Mouse (Mus musculus) liver, postnatal 0 days (tissue): Measurements from ENCODE around the gene Wars2. TPM values are rescaled to one million over a fixed set of nuclear protein-coding genes. Genes with fewer than 3 reads are reported as not detected.

Experiments used
- ATAC-seq: fragments of 200-750 bp; cut with Nextera tagmentation; 2 replicates; pipeline ENCODE4 v1.8.0; 2017; ENCODE audit warnings: mild to moderate bottlenecking, moderate library complexity
- DNase-seq: peaks from one replicate; pipeline ENCODE4 v3.0.0-alpha.2; 2016
- H3K27ac ChIP-seq: fragments of 300-500 bp; sonication (generic); 2 replicates; pipeline ENCODE4 v1.5.1; 2014; ENCODE audit warnings: antibody characterized with exemption, moderate library complexity, mild to moderate bottlenecking, low read depth
- H3K27me3 ChIP-seq: fragments of 300-500 bp; sonication (generic); 2 replicates; pipeline ENCODE4 v1.6.1; 2014; ENCODE audit warnings: low read length, control low read depth, mixed read lengths; ENCODE audit not compliant: insufficient read depth
- H3K36me3 ChIP-seq: fragments of 300-500 bp; sonication (generic); replicated peaks from 2 replicates; pipeline ENCODE4 v1.6.1; 2014; ENCODE audit warnings: mild to moderate bottlenecking, control low read depth, low read length, moderate library complexity, mixed read lengths; ENCODE audit not compliant: insufficient read depth
- H3K4me1 ChIP-seq: fragments of 300-500 bp; sonication (generic); 2 replicates; pipeline ENCODE4 v1.6.1; 2014; ENCODE audit warnings: antibody characterized with exemption, mild to moderate bottlenecking, control low read depth; ENCODE audit not compliant: insufficient read depth
- H3K4me2 ChIP-seq: fragments of 300-500 bp; sonication (generic); 2 replicates; pipeline ENCODE4 v1.6.1; 2014; ENCODE audit warnings: low read depth, mild to moderate bottlenecking, low read length, moderate library complexity, mixed read lengths
- H3K4me3 ChIP-seq: fragments of 300-500 bp; sonication (generic); 2 replicates; pipeline ENCODE4 v1.5.1; 2014; ENCODE audit warnings: low read depth, low read length
- H3K9ac ChIP-seq: fragments of 300-500 bp; sonication (generic); replicated peaks from 2 replicates; pipeline ENCODE4 v1.6.1; 2014; ENCODE audit warnings: mild to moderate bottlenecking, moderate library complexity
- H3K9me3 ChIP-seq: fragments of 300-500 bp; sonication (generic); 2 replicates; pipeline ENCODE4 v1.6.1; 2016; ENCODE audit warnings: mild to moderate bottlenecking, control low read depth, low read length, mixed read lengths
- CTCF ChIP-seq: sonication (generic); IDR thresholded peaks from 2 replicates; pipeline ENCODE4 v1.5.1; 2016; ENCODE audit warnings: antibody characterized with exemption, low read depth
- EP300 ChIP-seq: IDR thresholded peaks from 2 replicates; pipeline ENCODE4 v1.6.1; 2016; ENCODE audit warnings: antibody characterized with exemption, low read depth, mild to moderate bottlenecking
- WGBS: fragments of 180-500 bp; shearing (Covaris S2); extraction: QIAGEN DNeasy Blood & Tissue Kit; methylation state at CpG from one replicate; pipeline ENCODE4 v1.1.7; 2014; ENCODE audit not compliant: insufficient replicate concordance; 5-methylcytosine and 5-hydroxymethylcytosine counted together
- polyA plus RNA-seq: library from polyadenylated mRNA; unstranded; fragments of >200 nt; fragmentation: Nextera tagmentation; extraction: Ambion mirVana; gene quantifications from 2 replicates; pipeline ENCODE4 v1.2.1, GENCODE M21; 2015

The Wars2 gene
- polyA plus RNA-seq, 1 experiment from 2014 or later = 1.4 TPM

GRCm38 (mm10) chr3:99249551-99249870 is 108.6 kb downstream of the Wars2 start:
- Histone ChIP-seq H3K4me2 (no peak overlapping the region), H3K4me3 (no peak overlapping the region), H3K9me3 (no peaks in the 10 kb centered on the region), H3K36me3 (no peaks in the 10 kb centered on the region), H3K27ac (no peak overlapping the region), H3K9ac (no peak overlapping the region), H3K27me3 (peaks cover 98% of the 10 kb centered on the region), H3K4me1 (peaks cover 15% of the 10 kb centered on the region)
- no peak for DNase-seq
- ATAC-seq = no peak
- WGBS = 3% methylated on average over 11 of the region's 11 CpGs
- TF ChIP-seq EP300 = no peak
- TF ChIP-seq CTCF = no peak

DNA sequence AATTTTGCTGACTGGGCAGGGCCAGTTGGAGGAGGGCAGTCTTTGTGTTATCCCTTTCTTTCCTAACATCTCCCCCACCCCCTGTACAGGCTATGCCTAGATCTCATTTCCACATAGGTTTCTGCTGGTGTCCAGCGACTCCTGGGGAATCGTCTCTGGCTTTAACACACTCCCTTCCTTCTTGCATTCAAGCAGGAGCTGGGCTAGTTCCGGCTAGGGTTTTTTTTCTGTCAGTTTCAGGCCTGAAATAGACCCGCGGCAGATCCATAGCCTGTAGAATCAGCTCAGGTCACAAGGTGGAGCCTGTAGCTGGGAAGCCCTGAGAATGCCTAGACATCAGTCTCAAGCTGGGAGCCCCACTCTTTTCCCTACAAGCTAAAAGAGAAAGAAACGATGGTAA is 109.0 kb downstream of the Wars2 start:
- Histone ChIP-seq H3K27ac (no peak overlapping the region), H3K4me1 (peaks cover 15% of the 10 kb centered on the region), H3K27me3 (peaks cover 99% of the 10 kb centered on the region), H3K9ac (no peak overlapping the region), H3K9me3 (no peaks in the 10 kb centered on the region), H3K4me2 (no peak overlapping the region), H3K4me3 (no peak overlapping the region), H3K36me3 (no peaks in the 10 kb centered on the region)
- ATAC-seq = no peak
- 2% methylated on average over 6 of the region's 6 CpGs for WGBS
- no peak for DNase-seq
- TF ChIP-seq EP300 (no peak), CTCF (no peak)

DNA sequence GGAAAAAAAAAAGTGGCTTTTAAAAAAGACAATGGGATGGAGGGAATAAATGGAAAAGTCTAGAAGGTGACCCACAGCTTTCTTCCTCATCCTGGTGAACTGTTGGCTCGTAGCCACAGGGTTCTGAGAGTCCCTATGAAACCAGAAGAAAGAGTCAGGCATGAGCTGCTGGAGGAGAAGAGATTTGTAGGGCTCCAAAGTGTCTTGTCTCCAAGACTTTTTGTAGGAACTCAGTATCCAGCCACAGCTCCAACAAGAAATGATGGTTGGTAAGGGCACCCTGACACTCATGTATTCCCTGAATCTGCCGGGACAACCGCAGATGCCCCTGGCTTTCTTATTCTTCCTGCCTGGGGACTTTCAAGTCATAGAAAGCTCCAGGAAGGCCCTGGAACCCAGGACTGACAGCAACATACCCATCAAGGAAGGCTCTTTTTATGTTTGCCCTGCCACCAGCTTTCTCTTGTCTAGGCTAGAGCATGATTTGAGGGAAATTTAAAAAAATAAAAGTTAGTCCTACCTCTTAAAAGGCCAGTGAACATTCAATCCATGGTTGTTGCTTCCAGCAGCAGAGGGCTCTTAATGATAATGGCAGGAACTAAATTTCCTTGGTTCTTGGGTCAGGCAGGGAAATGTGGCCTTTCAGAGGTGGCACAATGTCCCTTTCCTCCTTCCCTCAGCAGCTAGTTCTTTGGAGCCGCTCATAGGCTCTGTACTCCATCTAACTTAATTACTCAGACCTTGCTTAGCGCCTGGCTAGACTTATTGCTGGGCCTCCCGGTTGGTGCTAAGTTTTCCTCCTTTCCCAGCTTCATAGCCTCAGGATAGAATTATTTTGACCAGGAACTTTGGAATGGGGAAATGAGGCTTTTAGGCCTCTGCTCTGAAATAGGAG is 110.7 kb downstream of the Wars2 start:
- TF ChIP-seq EP300 = no peak
- TF ChIP-seq CTCF = no peak
- DNase-seq = no peak
- no peak for ATAC-seq

DNA sequence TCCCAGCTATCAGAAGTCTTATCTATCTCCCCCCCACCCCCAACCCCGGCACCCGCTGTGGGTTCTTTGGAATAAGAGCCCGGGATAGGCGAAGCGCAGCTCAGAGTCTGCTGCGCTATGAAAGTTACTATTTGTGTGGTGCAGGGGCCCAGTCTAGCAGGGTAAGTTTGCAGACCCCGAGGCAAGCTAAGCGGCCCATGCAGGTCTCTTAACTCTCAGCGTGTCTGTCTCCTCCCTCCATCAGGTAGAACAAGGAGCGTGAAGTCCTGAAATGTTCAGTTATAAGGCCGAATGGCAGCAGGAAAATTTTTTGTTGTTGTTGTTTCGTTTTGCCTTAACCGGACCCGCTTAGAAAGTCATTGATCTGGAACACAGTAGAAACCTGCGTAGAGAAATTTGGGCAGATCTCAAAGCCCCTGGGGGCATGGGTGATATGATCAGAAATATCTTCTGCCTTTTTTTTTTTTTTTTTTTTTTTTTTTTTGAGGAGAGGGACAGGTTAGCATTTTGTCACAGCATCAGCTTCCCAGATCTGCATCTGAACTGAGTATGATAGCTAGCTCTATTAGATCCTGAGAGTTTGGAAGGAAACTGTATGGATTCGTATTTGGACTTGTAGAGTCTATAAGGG is 111.7 kb downstream of the Wars2 start:
- H3K27ac ChIP-seq = no peak overlapping the region
- peaks cover 15% of the 10 kb centered on the region for H3K4me1 ChIP-seq
- WGBS = 5% methylated on average over 16 of the region's 16 CpGs
- no peak overlapping the region for H3K4me2 ChIP-seq
- H3K36me3 ChIP-seq = no peaks in the 10 kb centered on the region
- no peak for ATAC-seq
- no peak overlapping the region for H3K9ac ChIP-seq
- H3K9me3 ChIP-seq = no peaks in the 10 kb centered on the region
- TF ChIP-seq CTCF = no peak
- TF ChIP-seq EP300 = no peak
- peaks cover 100% of the 10 kb centered on the region for H3K27me3 ChIP-seq
- H3K4me3 ChIP-seq = no peak overlapping the region
- no peak for DNase-seq

More for the DNA sequence above, 110.7 kb downstream of the Wars2 start:
- Histone ChIP-seq H3K9ac (no peak overlapping the region), H3K4me3 (no peak overlapping the region), H3K4me1 (peaks cover 15% of the 10 kb centered on the region), H3K9me3 (no peaks in the 10 kb centered on the region), H3K27ac (no peak overlapping the region), H3K4me2 (no peak overlapping the region), H3K36me3 (no peaks in the 10 kb centered on the region), H3K27me3 (peaks cover 99% of the 10 kb centered on the region)
- WGBS = 10% methylated on average over 6 of the region's 6 CpGs

GRCm38 (mm10) chr3:99253092-99253488 is 112.2 kb downstream of the Wars2 start:
- peak overlapping the region; percentile 69 for H3K4me2 ChIP-seq
- H3K27me3 ChIP-seq = peaks cover 100% of the 10 kb centered on the region
- TF ChIP-seq CTCF = no peak
- TF ChIP-seq EP300 = no peak
- no peaks in the 10 kb centered on the region for H3K36me3 ChIP-seq
- 2% methylated on average over 11 of the region's 12 CpGs for WGBS
- H3K27ac ChIP-seq = no peak overlapping the region
- H3K9me3 ChIP-seq = no peaks in the 10 kb centered on the region
- peaks cover 15% of the 10 kb centered on the region for H3K4me1 ChIP-seq
- peak overlapping the region; percentile 49; the same call in 1 of the 2 replicates for H3K4me3 ChIP-seq
- no peak overlapping the region for H3K9ac ChIP-seq
- no peak for ATAC-seq
- DNase-seq = no peak
